Mouse (Mus musculus) heart, postnatal 10 days (tissue): ENCODE data around the gene Gm8300. TPM values are rescaled to one million over a fixed set of nuclear protein-coding genes. Genes with fewer than 3 reads are reported as not detected.
"Not testable (repeated sequence)": the region's sequence is repeated elsewhere in the genome, so short reads cannot be mapped to it uniquely, and the experiment has no call there.

Experiments used
- DNase-seq, 2 experiments: peaks; one replicate each; pipeline ENCODE4 v3.0.0; 2021
- intact Hi-C: fragments of 180-260 bp; cut with DNase I; formaldehyde crosslinking; loops from one replicate; pipeline ENCODE4 v1.15.1; 2025
- total RNA-seq, 2 experiments: library from RNA; stranded (reverse); gene quantifications; 2 replicates each; pipeline ENCODE4 v1.2.3; 2021

Gene Gm8300
- not detected for total RNA-seq

- DNase-seq, intact Hi-C loops: not testable (repeated sequence)
These were observed at the start of gene Gm8300 for GRCm38 (mm10) chr12:87514016-87514415. Gene Gm8300 (plus strand): TSS chr12:87514316.

- intact Hi-C loops: no loop called here
- no peak for DNase-seq
These were observed 49.3 kb upstream of the Gm8300 start for GRCm38 (mm10) chr12:87464678-87465297.

- no peak for DNase-seq
- intact Hi-C loops: no loop called here
These were observed 43.6 kb upstream of the Gm8300 start for GRCm38 (mm10) chr12:87470263-87471136.

- intact Hi-C loops: no loop called here
- DNase-seq: peak; percentile 7 to 22
These were observed 42.6 kb upstream of the Gm8300 start for GRCm38 (mm10) chr12:87471421-87471963.

GRCm38 (mm10) chr12:87471964-87472786, 41.9 kb upstream of the Gm8300 start, which contains the start of gene Snw1:
Gene Snw1 (minus strand): TSS chr12:87472274.
- intact Hi-C loops: no loop called here

GRCm38 (mm10) chr12:87474756-87475155, 39.4 kb upstream of the Gm8300 start:
- DNase-seq: no peak
- intact Hi-C loops: no loop called here

More at GRCm38 (mm10) chr12:87471964-87472786, 41.9 kb upstream of the Gm8300 start, which contains the start of gene Snw1:
- peak; percentile 96 for DNase-seq

GRCm38 (mm10) chr12:87482482-87482881, 31.6 kb upstream of the Gm8300 start:
- intact Hi-C loops: loop anchor here (5.0 kb wide), 1 partner anchor 300 kb away; no protein-coding TSS in a partner anchor
- not testable (repeated sequence) for DNase-seq

- intact Hi-C loops, DNase-seq: not testable (repeated sequence)
These were observed 25.4 kb upstream of the Gm8300 start for GRCm38 (mm10) chr12:87488683-87489082.

- intact Hi-C loops, DNase-seq: not testable (repeated sequence)
These were observed 19.7 kb upstream of the Gm8300 start, which contains the start of gene Gm5788 for GRCm38 (mm10) chr12:87494421-87494820. Gene Gm5788 (plus strand): TSS chr12:87494721.

GRCm38 (mm10) chr12:87519616-87520015, 5.5 kb downstream of the Gm8300 start:
- DNase-seq, intact Hi-C loops: not testable (repeated sequence)

GRCm38 (mm10) chr12:87543927-87544326, 29.8 kb downstream of the Gm8300 start:
- no peak for DNase-seq
- intact Hi-C loops: no loop called here

GRCm38 (mm10) chr12:87550628-87551027, 36.5 kb downstream of the Gm8300 start:
- DNase-seq, intact Hi-C loops: not testable (repeated sequence)

Other genes starting within 250 kb of the Gm8300 start
- 10 to 100 TPM; 33.2 to 34.0 TPM for gene Vipas39, start 248.1 kb upstream of the Gm8300 start, total RNA-seq
- 100 to 1,000 TPM; 103 to 108 TPM for gene Ahsa1, start 247.8 kb upstream of the Gm8300 start, total RNA-seq
- under 1 TPM in 1 of 2 experiments, not detected in 1; 0.43 TPM for gene Ism2, start 214.6 kb upstream of the Gm8300 start, total RNA-seq
- gene Sptlc2, start 126.0 kb upstream of the Gm8300 start, total RNA-seq: 10 to 100 TPM; 51.9 to 58.9 TPM
- gene Slirp, start 70.4 kb upstream of the Gm8300 start, total RNA-seq: 100 to 1,000 TPM; 151 to 152 TPM
- gene Alkbh1, start 70.3 kb upstream of the Gm8300 start, total RNA-seq: 10 to 100 TPM; 12.4 to 13.3 TPM
- 10 to 100 TPM; 47.1 to 53.2 TPM for gene Snw1, start 42.0 kb upstream of the Gm8300 start, total RNA-seq
- not detected for gene Gm5788, start 19.6 kb upstream of the Gm8300 start, total RNA-seq
- gene Oog1, start 88.4 kb downstream of the Gm8300 start, total RNA-seq: not detected
- gene Gm4027, start 104.6 kb downstream of the Gm8300 start, total RNA-seq: not detected
- not detected for gene Gm16381, start 130.3 kb downstream of the Gm8300 start, total RNA-seq